Mouse (Mus musculus) naive thymus-derived CD4-positive, alpha-beta T cell, adult 2 months (primary cell): ENCODE results near the gene Vmn2r10.
"Not testable (repeated sequence)": the region's sequence is repeated elsewhere in the genome, so short reads cannot be mapped to it uniquely, and the experiment has no call there.

Experiments used
- DNase-seq: peaks from one replicate; pipeline ENCODE4 v3.0.0-alpha.2; 2011; ENCODE audit warnings: low read depth

Gene Vmn2r10

GRCm38 (mm10) chr5:109006427-109006826 lies at the start of gene Vmn2r10:
TSS of gene Vmn2r10 (minus strand) at chr5:109006527.
- DNase-seq = not testable (repeated sequence)

DNA sequence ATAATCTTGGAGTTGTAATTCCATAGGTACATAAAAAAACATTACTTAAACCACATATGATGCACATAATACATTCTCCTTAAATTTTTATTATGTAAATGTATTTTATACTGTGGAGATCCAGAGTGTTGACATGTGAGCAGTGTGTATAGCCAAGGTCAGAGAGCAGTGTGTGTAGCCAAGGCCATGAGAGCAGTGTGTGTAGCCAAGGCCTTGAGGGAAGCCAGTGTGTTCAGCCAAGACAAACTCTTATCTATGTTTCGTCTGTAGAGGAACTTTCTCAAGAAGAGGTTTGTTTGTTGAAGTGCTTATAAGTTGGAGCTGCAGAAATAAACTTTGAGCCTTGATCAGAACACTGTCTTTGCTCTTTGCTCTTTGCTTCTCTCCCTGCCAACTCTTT lies 49.0 kb upstream of the Vmn2r10 start:
- no peak for DNase-seq

- no peak for DNase-seq
Observed at GRCm38 (mm10) chr5:109032591-109032990, 26.3 kb upstream of the Vmn2r10 start.

DNA sequence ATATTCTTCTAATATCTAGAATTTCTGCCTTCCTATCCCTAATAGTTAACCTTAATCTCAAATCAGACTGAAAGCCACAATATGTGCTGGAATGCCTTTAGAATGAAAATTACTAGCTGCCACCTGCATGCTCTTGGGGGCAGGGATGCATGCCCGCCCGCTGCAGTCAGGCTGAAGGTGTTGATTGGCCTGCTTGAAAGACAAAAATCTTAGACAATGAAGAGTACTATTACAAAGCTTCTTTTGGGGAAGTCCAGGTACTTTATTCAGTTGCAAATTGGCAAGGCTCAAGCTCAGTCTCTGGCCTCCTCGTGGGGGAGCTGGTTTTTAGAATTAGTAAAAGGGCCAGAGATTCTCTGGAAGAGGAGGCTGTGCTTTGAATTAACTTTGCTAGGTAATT lies 17.4 kb downstream of the Vmn2r10 start:
- DNase-seq = no peak
